Mouse (Mus musculus) limb, embryonic 12.5 days (tissue): Measurements from ENCODE around the gene Hipk2. TPM values are rescaled to one million over a fixed set of nuclear protein-coding genes. Genes with fewer than 3 reads are reported as not detected.

ENCODE experiments used
- ATAC-seq: fragments of 200-750 bp; cut with Nextera tagmentation; 2 replicates; pipeline ENCODE4 v1.8.0; 2017; ENCODE audit warnings: low read depth, moderate TSS enrichment; ENCODE audit not compliant: insufficient number of reproducible peaks, insufficient read depth, low FRiP score, low TSS enrichment
- H3K27ac ChIP-seq: fragments of 300-500 bp; sonication (generic); 2 replicates; pipeline ENCODE4 v1.5.1; 2016; ENCODE audit warnings: mild to moderate bottlenecking, moderate library complexity
- H3K27me3 ChIP-seq: fragments of 300-500 bp; sonication (generic); 2 replicates; pipeline ENCODE4 v1.6.1; 2016; ENCODE audit warnings: mild to moderate bottlenecking, moderate library complexity
- H3K36me3 ChIP-seq: fragments of 300-500 bp; sonication (generic); 2 replicates; pipeline ENCODE4 v1.6.1; 2016; ENCODE audit warnings: mild to moderate bottlenecking, moderate library complexity
- H3K4me1 ChIP-seq: fragments of 300-500 bp; sonication (generic); replicated peaks from 2 replicates; pipeline ENCODE4 v1.6.1; 2016
- H3K4me2 ChIP-seq: fragments of 300-500 bp; sonication (generic); 2 replicates; pipeline ENCODE4 v1.6.1; 2016; ENCODE audit warnings: mild to moderate bottlenecking, moderate library complexity
- H3K4me3 ChIP-seq: fragments of 300-500 bp; sonication (generic); replicated peaks from 2 replicates; pipeline ENCODE4 v1.5.1; 2016; ENCODE audit warnings: mild to moderate bottlenecking
- H3K9ac ChIP-seq: fragments of 300-500 bp; sonication (generic); replicated peaks from 2 replicates; pipeline ENCODE4 v1.6.1; 2016; ENCODE audit warnings: mild to moderate bottlenecking, moderate library complexity
- H3K9me3 ChIP-seq: fragments of 300-500 bp; sonication (generic); 2 replicates; pipeline ENCODE4 v1.6.1; 2016; ENCODE audit warnings: mild to moderate bottlenecking, moderate library complexity
- WGBS: fragments of 180-500 bp; shearing (Covaris S2); methylation state at CpG from one replicate; pipeline ENCODE4 v1.1.7; 2016; 5-methylcytosine and 5-hydroxymethylcytosine counted together
- polyA plus RNA-seq: library from polyadenylated mRNA; unstranded; fragments of >200 nt; fragmentation: Nextera tagmentation; extraction: Ambion mirVana; gene quantifications from 2 replicates; pipeline ENCODE4 v1.2.1, GENCODE M21; 2016

Gene Hipk2
- polyA plus RNA-seq, 1 experiment from 2014 or later: 23.6 TPM

DNA sequence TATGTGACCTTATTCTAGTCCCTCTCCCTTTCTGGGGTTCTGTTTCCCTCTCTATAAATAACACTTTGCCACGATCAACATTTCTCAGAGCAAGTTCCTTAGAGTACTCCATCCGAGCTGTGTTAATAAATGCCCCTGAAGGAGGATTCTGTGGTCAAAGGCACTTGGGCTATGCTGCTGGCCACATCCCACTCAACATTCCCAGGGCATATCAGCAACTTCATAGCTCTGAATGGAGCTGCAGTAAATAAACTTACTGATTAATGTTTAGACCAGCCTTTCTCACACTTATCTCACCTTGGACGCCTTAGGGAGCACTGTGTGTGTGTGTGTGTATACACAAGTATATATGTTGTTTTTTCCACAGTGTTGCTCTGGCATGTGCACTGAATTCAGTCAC is 41.5 kb upstream of the Hipk2 start:
- Histone ChIP-seq H3K4me2 (no peak overlapping the region), H3K36me3 (no peaks in the 10 kb centered on the region), H3K4me3 (no peak overlapping the region), H3K9ac (no peak overlapping the region), H3K4me1 (peaks cover 6% of the 10 kb centered on the region), H3K27me3 (peaks cover 2% of the 10 kb centered on the region; the same call in 1 of the 2 replicates), H3K9me3 (no peaks in the 10 kb centered on the region), H3K27ac (no peak overlapping the region)
- 77% methylated on average over 3 of the region's 3 CpGs for WGBS
- no peak for ATAC-seq

DNA sequence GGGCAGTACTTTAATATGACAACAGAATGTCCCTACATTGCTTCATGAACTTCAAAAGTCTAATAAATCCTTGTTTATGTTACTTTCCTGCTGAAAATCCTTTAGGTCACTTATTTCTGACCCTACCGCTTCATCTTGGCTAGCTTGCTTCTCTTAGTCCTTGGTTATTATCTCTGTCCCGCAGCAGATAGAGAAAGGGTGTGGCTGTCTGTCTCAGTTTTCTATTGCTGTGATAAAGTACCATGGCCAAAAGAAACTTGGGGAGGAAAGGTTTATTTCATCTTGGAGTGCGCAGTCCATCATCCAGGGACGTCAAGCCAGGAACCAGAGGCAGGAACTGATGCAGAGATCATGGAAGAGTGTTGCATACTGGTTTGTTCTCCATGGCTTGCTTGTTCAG is 40.6 kb upstream of the Hipk2 start:
- no peak overlapping the region for H3K4me3 ChIP-seq
- no peak for ATAC-seq
- H3K27ac ChIP-seq: no peak overlapping the region
- peaks cover 2% of the 10 kb centered on the region; the same call in 1 of the 2 replicates for H3K27me3 ChIP-seq
- H3K4me1 ChIP-seq: peaks cover 6% of the 10 kb centered on the region
- no peak overlapping the region for H3K4me2 ChIP-seq
- 90% methylated on average over 4 of the region's 4 CpGs for WGBS
- H3K36me3 ChIP-seq: no peaks in the 10 kb centered on the region
- H3K9me3 ChIP-seq: no peaks in the 10 kb centered on the region
- H3K9ac ChIP-seq: no peak overlapping the region

DNA sequence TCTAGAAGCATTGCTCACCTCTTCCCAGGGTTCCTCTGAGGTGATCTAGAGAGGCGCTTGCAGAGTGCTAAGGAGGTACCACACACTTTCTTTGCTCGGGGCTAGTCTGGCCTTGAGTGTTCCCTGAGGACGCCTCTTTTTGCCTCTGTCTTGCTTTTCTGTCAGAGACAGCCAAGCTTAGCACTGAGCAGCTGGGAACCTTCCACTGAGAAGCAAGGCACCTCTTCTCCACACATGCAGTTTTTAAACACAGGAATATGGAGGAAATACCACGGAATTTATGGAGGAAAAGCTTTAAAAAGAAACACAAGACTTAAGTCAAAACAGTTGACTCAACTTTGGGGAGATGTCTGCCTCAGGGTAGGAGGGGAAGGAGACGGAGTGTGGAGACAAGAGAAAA is 39.8 kb upstream of the Hipk2 start:
- WGBS: 65% methylated on average over 5 of the region's 5 CpGs
- H3K9me3 ChIP-seq: no peaks in the 10 kb centered on the region

DNA sequence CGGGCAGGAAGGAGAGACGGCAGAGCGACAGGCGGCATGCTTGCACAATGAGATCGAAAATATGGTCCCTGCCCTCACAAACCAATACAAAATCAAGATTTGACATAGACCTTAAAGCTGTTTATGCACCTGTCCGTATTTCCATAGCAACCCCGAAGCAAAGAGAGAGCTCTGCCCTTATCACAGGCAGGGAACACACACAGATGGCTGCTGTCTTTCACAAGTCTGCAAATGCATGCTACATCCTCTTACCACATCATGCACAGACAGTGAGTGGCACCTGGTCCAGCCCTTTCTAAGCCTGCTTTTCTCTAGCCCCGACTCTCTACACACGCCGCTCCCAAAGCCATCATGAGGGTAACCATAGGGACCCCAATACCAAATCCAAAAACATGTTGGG is 38.2 kb upstream of the Hipk2 start:
- H3K4me1 ChIP-seq: peaks cover 6% of the 10 kb centered on the region
- H3K9ac ChIP-seq: no peak overlapping the region
- no peak for ATAC-seq
- no peaks in the 10 kb centered on the region for H3K9me3 ChIP-seq
- H3K4me2 ChIP-seq: no peak overlapping the region
- WGBS: 89% methylated on average over 10 of the region's 10 CpGs
- H3K27ac ChIP-seq: no peak overlapping the region
- no peak overlapping the region for H3K4me3 ChIP-seq
- H3K27me3 ChIP-seq: peaks cover 2% of the 10 kb centered on the region; the same call in 1 of the 2 replicates
- no peaks in the 10 kb centered on the region for H3K36me3 ChIP-seq

More for the DNA sequence above, 39.8 kb upstream of the Hipk2 start:
- Histone ChIP-seq H3K36me3 (no peaks in the 10 kb centered on the region), H3K27me3 (peaks cover 2% of the 10 kb centered on the region; the same call in 1 of the 2 replicates), H3K9ac (no peak overlapping the region), H3K4me2 (no peak overlapping the region), H3K4me3 (no peak overlapping the region), H3K4me1 (peaks cover 6% of the 10 kb centered on the region), H3K27ac (no peak overlapping the region)
- no peak for ATAC-seq

DNA sequence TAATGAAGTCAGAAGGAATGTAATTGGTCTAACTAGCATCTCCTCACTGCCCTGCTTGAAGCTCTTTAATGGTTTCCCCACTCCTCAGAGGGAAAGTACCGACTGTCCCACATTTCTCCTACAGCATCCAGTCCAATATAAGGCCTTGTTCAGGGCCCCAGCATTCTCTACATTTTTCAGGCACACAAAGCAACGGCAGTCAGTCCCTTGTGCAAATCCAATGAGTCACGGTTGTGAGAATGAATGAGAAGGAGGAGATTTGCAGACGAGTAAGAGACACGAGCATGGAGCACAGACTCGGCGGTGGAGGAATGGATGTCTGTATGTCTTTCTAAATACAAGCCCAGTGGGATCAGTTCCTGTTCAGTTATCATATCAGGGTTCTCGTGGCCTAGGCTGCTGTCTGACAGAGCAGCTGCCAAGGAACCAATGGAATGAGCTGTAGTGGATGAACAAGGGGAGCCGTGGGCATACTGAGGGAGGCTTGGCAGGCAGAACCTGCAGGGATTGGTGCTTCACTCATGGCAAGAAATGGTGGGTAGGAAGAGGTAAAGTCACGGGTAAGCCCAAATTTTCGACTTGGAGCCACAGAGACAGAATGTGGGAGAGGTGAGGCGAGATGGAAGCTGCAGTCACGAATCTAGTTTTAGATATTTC is 37.5 kb upstream of the Hipk2 start:
- no peak overlapping the region for H3K4me3 ChIP-seq
- 81% methylated on average over 13 of the region's 13 CpGs for WGBS

DNA sequence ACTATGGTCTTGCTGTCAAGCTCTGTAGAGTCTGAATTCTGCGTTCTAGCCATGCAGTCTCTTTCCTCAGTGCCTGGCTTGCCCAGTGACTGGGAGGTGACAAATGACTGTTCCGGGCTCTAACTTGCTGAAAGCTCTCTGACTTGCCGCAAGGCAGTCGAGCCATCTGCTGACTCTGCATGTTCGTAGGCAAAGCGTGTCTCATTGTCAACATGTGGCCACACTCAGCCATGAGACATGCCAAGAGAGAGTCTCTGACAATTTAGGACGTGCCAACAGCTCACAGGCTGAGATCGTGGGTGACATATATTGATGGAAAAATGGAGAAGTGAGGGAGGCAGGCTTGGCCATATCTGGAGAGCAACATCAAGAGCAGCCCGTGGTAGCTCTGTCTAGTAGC is 36.9 kb upstream of the Hipk2 start:
- Histone ChIP-seq H3K27ac (no peak overlapping the region), H3K27me3 (peaks cover 2% of the 10 kb centered on the region; the same call in 1 of the 2 replicates), H3K9ac (no peak overlapping the region), H3K4me2 (no peak overlapping the region), H3K36me3 (no peaks in the 10 kb centered on the region), H3K4me1 (peaks cover 6% of the 10 kb centered on the region), H3K9me3 (no peaks in the 10 kb centered on the region), H3K4me3 (no peak overlapping the region)
- 83% methylated on average over 9 of the region's 9 CpGs for WGBS
- no peak for ATAC-seq

More for the DNA sequence above, 37.5 kb upstream of the Hipk2 start:
- Histone ChIP-seq H3K36me3 (no peaks in the 10 kb centered on the region), H3K9me3 (no peaks in the 10 kb centered on the region), H3K4me2 (no peak overlapping the region), H3K9ac (no peak overlapping the region), H3K4me1 (peaks cover 6% of the 10 kb centered on the region), H3K27ac (no peak overlapping the region), H3K27me3 (peaks cover 2% of the 10 kb centered on the region; the same call in 1 of the 2 replicates)
- ATAC-seq: no peak

DNA sequence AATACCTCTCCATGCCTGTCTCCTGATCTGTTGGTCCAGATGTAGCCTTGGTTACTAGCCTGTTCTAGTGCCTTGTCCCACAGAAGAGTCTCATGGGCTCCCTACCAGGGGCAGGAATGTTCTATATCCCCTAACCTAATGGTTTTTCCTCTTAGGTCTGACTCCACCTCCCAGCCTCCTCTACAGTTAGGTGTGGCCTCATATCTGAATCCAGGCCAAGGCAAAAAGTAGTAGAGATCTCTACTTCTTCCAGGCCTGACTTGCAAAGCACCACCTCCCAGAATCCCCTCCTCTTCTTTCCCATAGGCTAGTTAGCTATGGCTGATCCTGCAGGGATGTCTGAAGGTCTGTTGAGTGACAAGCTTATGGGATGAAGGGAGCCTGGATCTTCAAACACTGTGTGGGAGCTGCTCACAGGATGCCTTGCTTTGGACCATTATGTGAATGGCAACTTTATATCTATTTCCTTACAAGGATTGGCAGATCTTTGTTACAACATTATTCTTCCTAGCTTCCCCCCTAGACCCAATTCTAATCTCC is 36.2 kb upstream of the Hipk2 start:
- no peak overlapping the region for H3K9ac ChIP-seq
- no peak overlapping the region for H3K27ac ChIP-seq
- H3K27me3 ChIP-seq: peaks cover 2% of the 10 kb centered on the region; the same call in 1 of the 2 replicates
- H3K36me3 ChIP-seq: no peaks in the 10 kb centered on the region
- peaks cover 6% of the 10 kb centered on the region for H3K4me1 ChIP-seq
- H3K9me3 ChIP-seq: no peaks in the 10 kb centered on the region
- no peak for ATAC-seq
- H3K4me3 ChIP-seq: no peak overlapping the region
- H3K4me2 ChIP-seq: no peak overlapping the region

DNA sequence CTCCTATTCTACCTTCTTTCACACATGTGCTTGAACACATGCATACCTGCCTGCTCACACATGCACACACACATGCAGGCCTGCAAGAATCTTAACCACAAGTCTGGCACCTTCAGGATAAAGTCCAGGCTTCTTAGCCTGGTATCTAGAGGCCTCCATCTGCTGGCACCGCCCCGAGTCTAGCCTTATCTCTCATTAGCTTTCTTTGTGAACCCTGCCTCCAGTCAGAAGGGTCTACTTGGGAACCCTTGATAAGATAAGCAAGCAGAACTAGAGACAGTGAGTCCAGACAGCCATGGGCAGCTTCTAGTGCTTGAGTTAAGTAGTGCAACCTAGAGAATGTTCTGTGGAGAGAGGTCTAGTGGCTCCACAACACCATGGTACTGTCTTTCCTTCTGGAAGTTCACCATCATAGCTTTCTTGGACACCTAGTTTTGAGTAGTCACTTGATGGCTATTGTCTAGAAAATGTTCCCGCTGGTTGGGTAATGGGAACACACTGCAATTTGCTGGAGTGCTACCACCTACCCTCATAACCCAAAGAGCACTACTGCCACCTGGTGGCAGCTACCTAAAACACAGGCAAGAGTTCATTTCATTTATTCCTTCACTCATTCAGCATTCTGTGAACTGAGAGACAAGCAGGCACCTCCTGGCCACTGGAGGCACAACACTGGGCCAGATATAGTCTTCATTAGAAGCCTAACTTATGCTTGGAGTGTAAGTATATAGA is 35.0 kb upstream of the Hipk2 start:
- Histone ChIP-seq H3K27me3 (peaks cover 2% of the 10 kb centered on the region; the same call in 1 of the 2 replicates), H3K36me3 (no peaks in the 10 kb centered on the region), H3K9me3 (no peaks in the 10 kb centered on the region), H3K9ac (no peak overlapping the region), H3K4me1 (peaks cover 6% of the 10 kb centered on the region), H3K4me2 (no peak overlapping the region), H3K27ac (no peak overlapping the region), H3K4me3 (no peak overlapping the region)
- WGBS: 66% methylated on average over 3 of the region's 3 CpGs
- peak; percentile 23; the same call in 1 of the 2 replicates for ATAC-seq

DNA sequence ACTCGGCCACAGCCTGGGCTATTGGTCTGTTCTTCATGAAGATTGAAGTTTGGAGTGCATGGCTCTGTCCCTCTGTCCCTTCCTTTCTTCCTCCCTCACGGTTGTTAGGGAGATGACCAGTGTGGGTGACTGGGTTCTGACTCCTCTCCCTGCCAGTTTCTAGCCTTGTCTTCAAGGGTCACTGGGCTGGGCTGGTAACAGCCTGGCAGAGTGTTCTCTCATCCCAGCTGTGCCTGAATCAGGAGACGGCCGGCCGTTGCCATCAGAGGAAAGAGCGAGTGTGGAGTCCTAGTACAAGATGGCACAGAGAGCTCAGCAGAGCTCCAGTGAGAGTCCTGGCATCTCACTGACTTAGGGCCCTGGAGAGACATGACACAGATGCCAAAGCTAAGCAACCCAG is 32.4 kb upstream of the Hipk2 start:
- 85% methylated on average over 6 of the region's 6 CpGs for whole genome bisulfite sequencing
- Histone ChIP-seq H3K27me3 (no peaks in the 10 kb centered on the region), H3K27ac (no peak overlapping the region), H3K4me3 (no peak overlapping the region), H3K4me1 (no peaks in the 10 kb centered on the region), H3K9me3 (no peaks in the 10 kb centered on the region), H3K9ac (no peak overlapping the region), H3K36me3 (no peaks in the 10 kb centered on the region), H3K4me2 (no peak overlapping the region)
- no peak for ATAC-seq

DNA sequence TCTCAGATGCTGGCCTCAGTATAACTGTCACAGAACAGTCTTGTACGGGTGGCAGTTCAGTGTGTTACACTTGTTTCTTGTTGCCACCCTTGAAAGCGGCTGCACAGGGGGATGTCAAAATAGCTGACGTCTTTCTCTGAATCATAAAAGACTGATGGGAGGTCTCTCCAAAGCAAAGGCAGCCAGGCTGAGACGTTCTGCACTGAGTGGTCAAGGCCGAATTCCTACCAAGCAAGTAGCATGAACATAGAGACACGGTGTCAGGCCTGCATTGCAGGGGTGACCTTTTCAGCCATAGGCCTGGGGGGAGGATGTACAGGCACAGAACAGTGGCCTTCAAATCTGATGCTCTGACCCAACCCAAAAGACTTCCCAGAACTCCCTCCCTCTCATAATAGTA is 30.0 kb upstream of the Hipk2 start:
- no peak overlapping the region for H3K4me3 ChIP-seq
- WGBS: 80% methylated on average over 6 of the region's 6 CpGs
- no peak for ATAC-seq
- H3K4me2 ChIP-seq: no peak overlapping the region
- no peaks in the 10 kb centered on the region for H3K9me3 ChIP-seq
- no peaks in the 10 kb centered on the region for H3K36me3 ChIP-seq
- no peaks in the 10 kb centered on the region for H3K27me3 ChIP-seq
- no peak overlapping the region for H3K27ac ChIP-seq
- H3K9ac ChIP-seq: no peak overlapping the region
- no peaks in the 10 kb centered on the region for H3K4me1 ChIP-seq

DNA sequence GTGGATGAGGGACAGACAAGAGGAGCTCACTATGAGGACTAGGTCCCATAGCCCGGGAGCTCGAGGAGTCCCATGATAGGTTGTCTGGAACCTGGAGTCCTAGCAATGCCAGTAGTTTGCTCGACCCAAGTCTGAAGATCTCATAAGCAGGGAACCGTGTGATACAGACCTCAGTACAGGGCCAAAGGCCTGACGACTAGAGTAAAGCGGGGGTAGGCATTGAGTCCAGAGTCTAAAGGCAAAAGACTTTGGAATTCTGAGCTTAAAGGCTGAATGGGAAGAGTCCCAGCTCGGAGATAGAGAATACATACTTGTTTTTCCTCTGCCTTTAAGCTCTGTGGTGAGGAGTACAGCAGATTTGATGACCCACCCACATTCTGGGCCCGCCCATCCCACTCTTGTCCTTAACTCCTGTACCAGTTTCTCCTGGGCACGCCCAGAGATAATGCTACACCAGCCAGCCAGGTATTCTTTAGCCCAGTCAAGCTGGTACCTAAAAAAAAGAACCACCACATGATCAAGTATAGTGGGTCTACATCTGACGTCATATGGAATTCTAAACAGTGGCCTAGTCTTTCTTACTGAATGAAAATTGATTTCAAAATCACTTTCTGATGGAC is 27.0 kb upstream of the Hipk2 start:
- H3K4me2 ChIP-seq: no peak overlapping the region
- H3K27me3 ChIP-seq: no peaks in the 10 kb centered on the region
- H3K4me1 ChIP-seq: no peaks in the 10 kb centered on the region
- ATAC-seq: no peak
- 91% methylated on average over 10 of the region's 10 CpGs for WGBS
- no peaks in the 10 kb centered on the region for H3K9me3 ChIP-seq
- H3K4me3 ChIP-seq: no peak overlapping the region
- H3K36me3 ChIP-seq: no peaks in the 10 kb centered on the region
- no peak overlapping the region for H3K27ac ChIP-seq
- H3K9ac ChIP-seq: no peak overlapping the region
